Mouse (Mus musculus) erythroblast, embryonic 14.5 days (primary cell): Measurements from ENCODE around the gene Frmd5. TPM values are rescaled to one million over a fixed set of nuclear protein-coding genes. Genes with fewer than 3 reads are reported as not detected.

Source experiments
- H3K27me3 ChIP-seq: 2 replicates; pipeline ENCODE4 v1.6.1; 2012; ENCODE audit warnings: inconsistent platforms; ENCODE audit not compliant: control insufficient read depth
- H3K36me3 ChIP-seq: 2 replicates; pipeline ENCODE4 v1.6.1; 2012; ENCODE audit warnings: mild to moderate bottlenecking, inconsistent platforms; ENCODE audit not compliant: control insufficient read depth
- H3K4me1 ChIP-seq: 2 replicates; pipeline ENCODE4 v1.6.1; 2012; ENCODE audit warnings: inconsistent platforms; ENCODE audit not compliant: control insufficient read depth
- H3K4me3 ChIP-seq: replicated peaks from 2 replicates; pipeline ENCODE3; 2012; ENCODE audit warnings: moderate library complexity, mild to moderate bottlenecking, inconsistent platforms
- H3K9me3 ChIP-seq: 2 replicates; pipeline ENCODE4 v1.6.1; 2012; ENCODE audit warnings: low read length, inconsistent platforms, mixed read lengths; ENCODE audit not compliant: control insufficient read depth
- GATA1 ChIP-seq: IDR thresholded peaks from 2 replicates; pipeline ENCODE4 v1.6.1; 2012; ENCODE audit warnings: low read length, inconsistent platforms, mixed read lengths
- TAL1 ChIP-seq: IDR thresholded peaks from 3 replicates; pipeline ENCODE4 v1.6.1; 2012; ENCODE audit warnings: low read length, inconsistent platforms, mixed read lengths
- polyA plus RNA-seq: library from polyadenylated mRNA; stranded (reverse); fragments of >175 nt; gene quantifications from 2 replicates; pipeline ENCODE4 v1.2.3, GENCODE M21; 2012

Gene Frmd5
- polyA plus RNA-seq, 1 experiment: not detected

DNA sequence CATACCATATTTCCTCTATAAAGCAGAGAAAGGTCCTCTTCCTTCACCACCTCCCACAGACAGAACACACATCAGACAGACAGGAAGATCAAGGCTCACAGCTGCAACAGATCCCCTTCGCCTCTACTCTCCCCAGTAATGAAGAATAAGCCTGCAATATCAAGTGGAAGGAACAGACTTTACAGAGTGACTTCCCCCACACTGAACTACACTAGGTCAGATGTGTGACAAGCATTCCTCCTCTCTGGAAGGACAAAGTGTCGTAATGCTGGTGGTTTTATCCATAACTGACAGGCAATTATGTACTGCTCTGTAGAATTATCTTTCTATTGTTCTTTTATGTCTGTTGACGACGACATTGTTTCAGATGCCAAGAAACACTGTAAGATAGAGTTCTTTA, 93.3 kb downstream of the Frmd5 start:
- Histone ChIP-seq H3K4me1 (peaks cover 13% of the 10 kb centered on the region), H3K27me3 (no peaks in the 10 kb centered on the region), H3K9me3 (no peaks in the 10 kb centered on the region), H3K36me3 (no peaks in the 10 kb centered on the region), H3K4me3 (no peak overlapping the region)
- TF ChIP-seq TAL1 (no peak), GATA1 (no peak)

GRCm38 (mm10) chr2:121711748-121712384, 95.0 kb downstream of the Frmd5 start:
- Histone ChIP-seq H3K4me1 (peaks cover 13% of the 10 kb centered on the region), H3K36me3 (no peaks in the 10 kb centered on the region), H3K27me3 (no peaks in the 10 kb centered on the region), H3K4me3 (no peak overlapping the region), H3K9me3 (no peaks in the 10 kb centered on the region)
- TF ChIP-seq TAL1: no peak
- TF ChIP-seq GATA1: no peak

- Histone ChIP-seq H3K9me3 (no peaks in the 10 kb centered on the region), H3K4me1 (peaks cover 13% of the 10 kb centered on the region)
- no peak for TF ChIP-seq TAL1
- no peak for TF ChIP-seq GATA1
Observed at GRCm38 (mm10) chr2:121709096-121709495, 97.8 kb downstream of the Frmd5 start.

DNA sequence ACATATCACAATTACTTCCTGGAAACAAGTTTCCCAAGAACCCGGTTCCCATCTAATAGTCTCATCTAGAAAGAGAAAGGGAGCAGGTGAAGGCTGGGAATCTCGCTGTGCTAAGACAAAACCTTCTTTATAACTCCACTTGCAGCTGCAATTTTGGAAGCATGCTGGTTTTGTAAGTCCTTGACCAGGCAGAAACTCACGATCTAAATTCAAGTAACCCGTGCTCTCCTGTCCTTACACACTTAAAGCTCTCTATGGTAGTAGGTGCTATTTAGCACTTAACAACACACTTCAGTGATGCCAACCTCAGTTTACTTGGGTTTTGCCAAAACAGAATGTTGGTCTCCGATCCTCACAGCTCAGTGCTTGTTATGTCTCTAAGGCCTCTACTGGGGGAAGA, 99.4 kb downstream of the Frmd5 start:
- no peaks in the 10 kb centered on the region for H3K36me3 ChIP-seq
- H3K4me1 ChIP-seq: peaks cover 13% of the 10 kb centered on the region
- no peaks in the 10 kb centered on the region for H3K9me3 ChIP-seq
- no peak for TF ChIP-seq GATA1
- TF ChIP-seq TAL1: no peak
- no peaks in the 10 kb centered on the region for H3K27me3 ChIP-seq
- H3K4me3 ChIP-seq: no peak overlapping the region

More at GRCm38 (mm10) chr2:121709096-121709495, 97.8 kb downstream of the Frmd5 start:
- no peak overlapping the region for H3K4me3 ChIP-seq
- H3K27me3 ChIP-seq: no peaks in the 10 kb centered on the region
- no peaks in the 10 kb centered on the region for H3K36me3 ChIP-seq

DNA sequence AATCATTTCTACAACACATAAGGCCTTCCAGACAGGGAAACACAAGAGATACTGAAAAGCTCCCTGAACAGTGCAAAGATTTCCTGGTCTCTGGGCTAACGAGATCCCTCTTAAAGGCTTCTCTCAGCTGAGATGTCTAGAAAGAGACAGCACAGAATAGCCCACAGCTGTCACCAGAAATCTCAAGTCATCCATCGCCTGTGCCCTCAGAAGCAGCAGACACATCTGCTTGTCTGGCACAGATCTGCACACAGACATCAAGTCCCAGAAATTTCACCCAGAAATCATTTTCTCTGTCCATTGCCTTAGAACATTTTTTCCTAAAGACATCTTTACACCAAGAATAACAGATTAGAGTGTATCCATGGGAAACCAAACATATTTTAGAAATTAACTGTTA, 101.1 kb downstream of the Frmd5 start:
- Histone ChIP-seq H3K9me3 (no peaks in the 10 kb centered on the region), H3K4me1 (no peaks in the 10 kb centered on the region), H3K27me3 (no peaks in the 10 kb centered on the region), H3K4me3 (no peak overlapping the region), H3K36me3 (no peaks in the 10 kb centered on the region)
- TF ChIP-seq TAL1 (no peak), GATA1 (no peak)

GRCm38 (mm10) chr2:121699331-121699730, 107.6 kb downstream of the Frmd5 start:
- Histone ChIP-seq H3K4me3 (no peak overlapping the region), H3K27me3 (no peaks in the 10 kb centered on the region), H3K9me3 (no peaks in the 10 kb centered on the region), H3K4me1 (no peaks in the 10 kb centered on the region), H3K36me3 (no peaks in the 10 kb centered on the region)
- no peak for TF ChIP-seq GATA1
- TF ChIP-seq TAL1: no peak

DNA sequence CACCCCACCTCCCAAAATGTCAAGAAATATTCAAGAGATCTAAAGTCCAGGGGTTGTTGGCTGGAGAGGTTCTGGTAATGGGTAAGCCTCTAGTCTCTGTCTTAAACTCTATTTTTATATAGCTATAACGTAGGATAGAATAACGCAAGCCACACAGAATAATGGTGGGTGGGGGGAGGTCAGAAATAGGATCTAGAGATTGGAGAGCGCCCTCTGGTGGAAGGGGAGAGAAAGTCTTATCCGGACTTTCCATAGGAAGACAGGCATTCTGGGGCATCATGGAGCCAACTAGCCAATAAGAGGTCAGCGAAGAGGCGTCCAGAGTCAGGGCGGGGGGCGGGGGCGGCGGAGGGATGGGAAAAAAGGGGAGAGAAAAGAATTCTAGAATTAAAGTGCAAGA, 111.5 kb downstream of the Frmd5 start:
- Histone ChIP-seq H3K36me3 (no peaks in the 10 kb centered on the region), H3K27me3 (no peaks in the 10 kb centered on the region), H3K4me3 (no peak overlapping the region), H3K9me3 (no peaks in the 10 kb centered on the region), H3K4me1 (no peaks in the 10 kb centered on the region)
- no peak for TF ChIP-seq GATA1

- TF ChIP-seq GATA1 (no peak), TAL1 (no peak)
- Histone ChIP-seq H3K4me3 (no peak overlapping the region), H3K27me3 (0 out of 2 replicates have a peak, but pooled peaks cover 2% of the 10 kb centered on the region), H3K4me1 (no peaks in the 10 kb centered on the region), H3K36me3 (no peaks in the 10 kb centered on the region), H3K9me3 (no peaks in the 10 kb centered on the region)
Observed at GRCm38 (mm10) chr2:121688107-121688506, 118.8 kb downstream of the Frmd5 start.

DNA sequence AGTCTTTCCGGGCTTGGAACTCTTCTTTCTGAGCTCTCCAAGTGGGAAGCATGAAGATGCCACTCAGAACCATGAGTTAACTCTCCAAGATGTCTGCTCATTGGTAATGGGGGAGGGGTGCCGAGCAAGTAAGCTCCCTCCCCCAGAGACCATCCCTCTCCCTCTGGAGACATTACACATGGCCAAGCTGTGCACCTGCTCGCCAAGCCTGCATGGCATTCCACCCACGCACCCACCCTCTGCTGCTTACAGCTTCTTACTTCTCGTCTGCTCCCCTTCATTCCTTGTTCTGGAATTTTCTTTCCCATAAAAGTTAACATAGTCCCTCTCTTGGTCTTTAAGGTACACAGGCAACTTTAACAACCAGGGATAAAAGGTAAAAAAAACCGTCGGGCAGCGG, 123.3 kb downstream of the Frmd5 start:
- no peak for TF ChIP-seq TAL1
- H3K9me3 ChIP-seq: no peaks in the 10 kb centered on the region

GRCm38 (mm10) chr2:121682361-121682760, 124.5 kb downstream of the Frmd5 start:
- TF ChIP-seq GATA1 (no peak), TAL1 (no peak)

More for the DNA sequence above, 123.3 kb downstream of the Frmd5 start:
- Histone ChIP-seq H3K36me3 (no peaks in the 10 kb centered on the region), H3K27me3 (0 out of 2 replicates have a peak, but pooled peaks cover 2% of the 10 kb centered on the region), H3K4me3 (no peak overlapping the region), H3K4me1 (no peaks in the 10 kb centered on the region)

More at GRCm38 (mm10) chr2:121682361-121682760, 124.5 kb downstream of the Frmd5 start:
- Histone ChIP-seq H3K27me3 (0 out of 2 replicates have a peak, but pooled peaks cover 2% of the 10 kb centered on the region), H3K36me3 (no peaks in the 10 kb centered on the region), H3K4me3 (no peak overlapping the region), H3K9me3 (no peaks in the 10 kb centered on the region), H3K4me1 (no peaks in the 10 kb centered on the region)
